Mouse (Mus musculus) bone marrow macrophage, adult 2 months (primary cell): ENCODE measurements around the gene Sbk1. TPM values are rescaled to one million over a fixed set of nuclear protein-coding genes. Genes with fewer than 3 reads are reported as not detected.
"Not testable (repeated sequence)": the region's sequence is repeated elsewhere in the genome, so short reads cannot be mapped to it uniquely, and the experiment has no call there.

Experiments used
- H3K27ac ChIP-seq: 2 replicates; pipeline ENCODE4 v1.5.1; 2012; ENCODE audit warnings: low read depth, low read length; ENCODE audit not compliant: insufficient read depth
- H3K4me1 ChIP-seq: 2 replicates; pipeline ENCODE4 v1.6.1; 2012; ENCODE audit warnings: low read length; ENCODE audit not compliant: control insufficient read depth, insufficient read depth
- H3K4me3 ChIP-seq: 2 replicates; pipeline ENCODE4 v1.5.1; 2012; ENCODE audit warnings: mild to moderate bottlenecking, low read length, moderate library complexity; ENCODE audit not compliant: insufficient read depth
- CTCF ChIP-seq: IDR thresholded peaks from 2 replicates; pipeline ENCODE4 v1.5.1; 2012; ENCODE audit warnings: low read depth, mild to moderate bottlenecking, low read length, moderate library complexity
- POLR2A ChIP-seq: IDR thresholded peaks from 2 replicates; pipeline ENCODE4 v1.6.1; 2012; ENCODE audit warnings: mild to moderate bottlenecking, low read depth, low read length, borderline replicate concordance
- polyA plus RNA-seq: library from polyadenylated mRNA; stranded (reverse); fragments of >200 nt; gene quantifications from 2 replicates; pipeline ENCODE4 v1.2.4, GENCODE M21; 2012; ENCODE audit not compliant: missing spikeins, insufficient read depth, insufficient read length

The Sbk1 gene
- polyA plus RNA-seq, 1 experiment, result 6.3 TPM

- H3K27ac ChIP-seq, result no peak overlapping the region
- 0 out of 2 replicates have a peak, but pooled peaks cover 3% of the 10 kb centered on the region for H3K4me1 ChIP-seq
- H3K4me3 ChIP-seq, result no peak overlapping the region
- TF ChIP-seq CTCF (no peak), POLR2A (no peak)
Measured at GRCm38 (mm10) chr7:126277536-126278295, 5.3 kb downstream of the Sbk1 start.

- no peak for TF ChIP-seq CTCF
- no peak for TF ChIP-seq POLR2A
- Histone ChIP-seq H3K4me1 (no peaks in the 10 kb centered on the region), H3K4me3 (no peak overlapping the region), H3K27ac (no peak overlapping the region)
Measured at GRCm38 (mm10) chr7:126278799-126279198, 6.4 kb downstream of the Sbk1 start.

GRCm38 (mm10) chr7:126279774-126280482, 7.5 kb downstream of the Sbk1 start:
- Histone ChIP-seq H3K4me1 (peaks cover 7% of the 10 kb centered on the region), H3K4me3 (no peak overlapping the region), H3K27ac (no peak overlapping the region)
- no peak for TF ChIP-seq POLR2A

- no peak overlapping the region for H3K4me3 ChIP-seq
- H3K4me1 ChIP-seq, result peaks cover 13% of the 10 kb centered on the region
- H3K27ac ChIP-seq, result no peak overlapping the region
- no peak for TF ChIP-seq POLR2A
- TF ChIP-seq CTCF, result no peak
Measured at GRCm38 (mm10) chr7:126280696-126281095, 8.3 kb downstream of the Sbk1 start.

GRCm38 (mm10) chr7:126281876-126282682, 9.7 kb downstream of the Sbk1 start:
- H3K27ac ChIP-seq, result no peak overlapping the region
- TF ChIP-seq CTCF (no peak), POLR2A (no peak)
- H3K4me1 ChIP-seq, result peaks cover 27% of the 10 kb centered on the region
- H3K4me3 ChIP-seq, result no peak overlapping the region

GRCm38 (mm10) chr7:126282683-126282990, 10.2 kb downstream of the Sbk1 start:
- H3K4me3 ChIP-seq, H3K27ac ChIP-seq: not testable (repeated sequence)
- H3K4me1 ChIP-seq, result peaks cover 31% of the 10 kb centered on the region

- TF ChIP-seq POLR2A (no peak), CTCF (no peak)
- no peak overlapping the region for H3K27ac ChIP-seq
- H3K4me1 ChIP-seq, result peaks cover 43% of the 10 kb centered on the region
- H3K4me3 ChIP-seq, result no peak overlapping the region
Measured at GRCm38 (mm10) chr7:126284021-126284420, 11.6 kb downstream of the Sbk1 start.

- H3K27ac ChIP-seq, result no peak overlapping the region
- H3K4me3 ChIP-seq, result no peak overlapping the region
- TF ChIP-seq CTCF (no peak), POLR2A (no peak)
- H3K4me1 ChIP-seq, result peaks cover 43% of the 10 kb centered on the region
Measured at GRCm38 (mm10) chr7:126284441-126284840, 12.0 kb downstream of the Sbk1 start.

- TF ChIP-seq POLR2A, result no peak
- TF ChIP-seq CTCF, result no peak
- peak overlapping the region; percentile 30 for H3K4me3 ChIP-seq
- peaks cover 43% of the 10 kb centered on the region for H3K4me1 ChIP-seq
- H3K27ac ChIP-seq, result peak overlapping the region; percentile 71
Measured at GRCm38 (mm10) chr7:126284865-126285264, 12.4 kb downstream of the Sbk1 start.
